Mouse (Mus musculus): ENCODE data around the gene Abhd4. TPM values are rescaled to one million over a fixed set of nuclear protein-coding genes. Genes with fewer than 3 reads are reported as not detected.

Gene Abhd4
- 101 and 104 TPM in 2 replicates for polyA plus RNA-seq (2021; fragmentation: Nextera tagmentation)
- long read RNA-seq, experiment 1, transcript Abhd4-202 (7 exons, 2,508 nt), result minor isoform, 12 of 124 reads
- long read RNA-seq, experiment 1, transcript Abhd4-201 (7 exons, 2,401 nt), result major isoform, 88 of 124 reads
- long read RNA-seq, experiment 1, partial matches to known transcripts, result 13 of 124 reads
- long read RNA-seq, experiment 1, other reads (novel, unspliced or antisense), result 11 of 124 reads
- long read RNA-seq, experiment 2, transcript Abhd4-202 (7 exons, 2,508 nt), result minor isoform, 52 of 547 reads
- long read RNA-seq, experiment 2, transcript Abhd4-201 (7 exons, 2,401 nt), result major isoform, 433 of 547 reads
- long read RNA-seq, experiment 2, partial matches to known transcripts, result 23 of 547 reads
- long read RNA-seq, experiment 2, other reads (novel, unspliced or antisense), result 39 of 547 reads

DNA sequence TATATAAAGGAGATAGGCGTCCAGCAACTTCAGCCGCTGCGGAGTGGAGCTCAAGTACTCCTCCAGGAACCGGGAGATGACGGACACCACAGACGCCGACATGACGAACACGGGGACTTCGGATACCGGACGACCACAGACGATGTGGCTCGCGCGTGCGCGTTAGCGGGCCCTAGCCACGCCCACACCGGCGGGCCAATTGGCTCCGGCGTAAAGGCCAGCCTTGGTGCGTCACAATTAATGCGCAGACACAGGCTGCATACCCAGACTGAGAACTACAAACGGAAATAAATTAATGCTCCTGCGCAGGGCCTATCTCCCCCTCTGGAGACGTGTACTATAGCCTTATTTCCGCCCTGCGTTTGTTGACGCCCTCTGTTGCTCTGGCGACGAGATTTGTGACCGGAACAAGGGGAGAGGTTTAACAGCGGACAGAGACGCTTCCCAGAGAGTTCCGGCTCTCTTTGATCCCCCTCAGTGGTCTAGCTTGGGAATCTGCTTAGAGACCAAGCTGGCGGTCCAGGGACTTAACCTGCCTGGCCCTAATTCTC lies at the start of gene Abhd4, which contains the start of gene Dad1:
Abhd4 (plus strand) TSS at position 448 of the 551 bp plus-strand sequence.
Dad1 (minus strand) TSS at position 364 of the 551 bp plus-strand sequence.

DNA sequence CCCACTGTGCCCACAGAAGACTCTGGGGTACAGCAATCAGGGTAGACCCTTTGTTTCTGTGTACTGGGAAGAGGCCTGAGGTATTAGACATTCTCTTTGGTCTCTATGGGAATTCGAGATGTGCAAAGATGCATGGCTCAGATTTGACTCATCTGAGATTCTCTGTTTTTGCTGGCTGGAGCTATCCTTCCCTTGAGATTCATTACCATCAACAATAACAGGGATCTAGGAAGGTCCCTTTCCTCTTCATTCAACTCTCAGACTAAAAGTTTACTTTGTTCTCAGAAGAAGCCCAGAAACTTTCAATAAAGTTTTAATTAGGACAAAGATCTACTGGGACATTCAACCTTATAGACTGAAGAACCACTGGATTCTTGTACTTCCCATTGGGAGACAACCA lies 30.9 kb downstream of the Abhd4 start, which contains the start of gene Olfr49:
Olfr49 (minus strand) TSS at position 101 of the 400 bp plus-strand sequence.

Other genes starting within 250 kb of the Abhd4 start
- gene Dad1, start 84 bp upstream of the Abhd4 start, polyA plus RNA-seq (2021; fragmentation: Nextera tagmentation), result 474 and 531 TPM in 2 replicates
- not detected in 2 replicates for gene Olfr49, start 30.8 kb downstream of the Abhd4 start, polyA plus RNA-seq (2021; fragmentation: Nextera tagmentation)
- 37.3 and 38.6 TPM in 2 replicates for gene Oxa1l, start 106.6 kb downstream of the Abhd4 start, polyA plus RNA-seq (2021; fragmentation: Nextera tagmentation)
- gene Slc7a7, start 163.6 kb downstream of the Abhd4 start, polyA plus RNA-seq (2021; fragmentation: Nextera tagmentation), result 1.9 and 2.3 TPM in 2 replicates
- 440 and 462 TPM in 2 replicates for gene Mrpl52, start 172.7 kb downstream of the Abhd4 start, polyA plus RNA-seq (2021; fragmentation: Nextera tagmentation)
- gene Mmp14, start 177.4 kb downstream of the Abhd4 start, polyA plus RNA-seq (2021; fragmentation: Nextera tagmentation), result 5.1 and 5.5 TPM in 2 replicates
- 15.3 and 18.7 TPM in 2 replicates for gene Lrp10, start 209.9 kb downstream of the Abhd4 start, polyA plus RNA-seq (2021; fragmentation: Nextera tagmentation)
- gene Rem2, start 221.9 kb downstream of the Abhd4 start, polyA plus RNA-seq (2021; fragmentation: Nextera tagmentation), result 20.0 and 23.9 TPM in 2 replicates